Comparison of ENCODE assay signal across 9 mouse cellular contexts in genomic region chr6:121300504-121300903, GRCm38 (mm10). TPM values are rescaled to one million over a fixed set of nuclear protein-coding genes. Genes with fewer than 3 reads are reported as not detected.
DNase-seq lines count a peak whose midpoint lies in the region; ATAC-seq and TF ChIP-seq lines count a peak whose summit lies in the region.
"Had no signal": no experiment of that assay in that cellular context is flagged by ENCODE, and none has a peak within 500 bp of the region (broad histone marks: within the 10 kb centered on the region; RNA-seq: fewer than 3 reads in every experiment).

No protein-coding gene starts in this region.

- peak overlapping the region; percentile 63 for H3K4me2 ChIP-seq in heart, embryonic 13.5 days

- no peak for ATAC-seq in heart, embryonic 13.5 days (ENCODE audit: extremely low read depth, insufficient number of reproducible peaks, low FRiP score, low TSS enrichment)

- no peaks in the 10 kb centered on the region for H3K9me3 ChIP-seq in heart, embryonic 13.5 days
- H3K9me3 ChIP-seq in embryonic facial prominence, embryonic 10.5 days = no peaks in the 10 kb centered on the region

- TF ChIP-seq POLR2A in kidney, adult 2 months (IDR thresholded peaks at IDR 0.05; ENCODE audit: low read depth, low read length) = no peak
- no peak for TF ChIP-seq POLR2A in liver, adult 2 months (IDR thresholded peaks at IDR 0.05; ENCODE audit: extremely low read depth, insufficient read depth, low read length)

- H3K4me1 ChIP-seq in heart, embryonic 13.5 days = peaks cover 26% of the 10 kb centered on the region
- H3K4me1 ChIP-seq in embryonic facial prominence, embryonic 10.5 days = peaks cover 39% of the 10 kb centered on the region
- H3K4me1 ChIP-seq in kidney, adult 2 months (ENCODE audit: control insufficient read depth, insufficient read depth, low read length) = peaks cover 3% of the 10 kb centered on the region; the same call in 1 of the 2 replicates
- peaks cover 16% of the 10 kb centered on the region for H3K4me1 ChIP-seq in liver, adult 2 months (ENCODE audit: control insufficient read depth, insufficient read depth, low read length)

- peak overlapping the region; percentile 26; the same call in 1 of the 2 replicates for H3K27ac ChIP-seq in heart, embryonic 13.5 days (replicated peaks)
- H3K27ac ChIP-seq in embryonic facial prominence, embryonic 10.5 days (replicated peaks) = 0 out of 2 replicates have a peak overlapping the region, but pooled peaks have one; percentile 0
- H3K27ac ChIP-seq in kidney, adult 2 months (ENCODE audit: insufficient read depth, low read depth, low read length) = peak overlapping the region; percentile 57
- peak overlapping the region; percentile 78 for H3K27ac ChIP-seq in liver, adult 2 months (replicated peaks; ENCODE audit: insufficient read depth, low read depth, low read length)
- H3K27ac ChIP-seq: left cerebral cortex, adult 2 months had no signal

- no peak for TF ChIP-seq CTCF in kidney, adult 2 months (conservative IDR thresholded peaks at IDR 0.05; ENCODE audit: insufficient read depth, insufficient read length, low read depth, low read length)
- no peak for TF ChIP-seq CTCF in liver, adult 2 months (IDR thresholded peaks at IDR 0.05; ENCODE audit: low read depth, low read length)

- 0 out of 2 replicates have a peak, but pooled peaks cover 4% of the 10 kb centered on the region for H3K79me2 ChIP-seq in liver, adult 2 months (ENCODE audit: control insufficient read depth, insufficient read depth, low read length)

- no peak for DNase-seq in heart, postnatal 4 days
- DNase-seq in embryonic facial prominence, embryonic 10.5 days (ENCODE audit: low spot score) = no peak
- DNase-seq in kidney, adult 2 months = peak; percentile 94
- DNase-seq in liver, adult 2 months (ENCODE audit: extremely low read depth, low read depth, low spot score) = peak; percentile 93
- no peak for DNase-seq in adrenal gland, adult 8-10 months
- DNase-seq in urinary bladder, postnatal 36 days (ENCODE audit: low spot score in 2 of 2) = no peak
- no peak for DNase-seq in layer of hippocampus, postnatal 14 days (ENCODE audit: low spot score in 2 of 2)

- 40% methylated on average over 9 of the region's 9 CpGs for WGBS in heart, embryonic 13.5 days
- WGBS in embryonic facial prominence, embryonic 10.5 days = 51% methylated on average over 9 of the region's 9 CpGs
- WGBS in kidney, adult 2 months = 35% methylated on average over 9 of the region's 9 CpGs
- WGBS in liver, adult 2 months = 16% methylated on average over 9 of the region's 9 CpGs

- no peaks in the 10 kb centered on the region for H3K36me3 ChIP-seq in heart, embryonic 13.5 days
- H3K36me3 ChIP-seq in embryonic facial prominence, embryonic 10.5 days (replicated peaks) = no peaks in the 10 kb centered on the region
- no peaks in the 10 kb centered on the region for H3K36me3 ChIP-seq in kidney, adult 2 months (ENCODE audit: control insufficient read depth, insufficient read depth, low read length)
- H3K36me3 ChIP-seq in liver, adult 2 months (ENCODE audit: control insufficient read depth, insufficient read depth, low read length) = no peaks in the 10 kb centered on the region

- H3K27me3 ChIP-seq in heart, embryonic 13.5 days (replicated peaks) = peaks cover 5% of the 10 kb centered on the region; the same call in 1 of the 2 replicates
- 0 out of 2 replicates have a peak, but pooled peaks cover 10% of the 10 kb centered on the region for H3K27me3 ChIP-seq in embryonic facial prominence, embryonic 10.5 days (replicated peaks; ENCODE audit: low read depth, poor library complexity, severe bottlenecking)
- H3K27me3 ChIP-seq in kidney, adult 2 months (replicated peaks; ENCODE audit: control insufficient read depth, insufficient read depth, low read length) = no peaks in the 10 kb centered on the region
- no peaks in the 10 kb centered on the region for H3K27me3 ChIP-seq in liver, adult 2 months (ENCODE audit: control insufficient read depth, insufficient read depth, low read length)

- H3K4me3 ChIP-seq in heart, embryonic 13.5 days = peak overlapping the region; percentile 37
- peak overlapping the region; percentile 37 for H3K4me3 ChIP-seq in embryonic facial prominence, embryonic 10.5 days
- peak overlapping the region; percentile 13; the same call in 1 of the 2 replicates for H3K4me3 ChIP-seq in kidney, adult 2 months (ENCODE audit: insufficient read depth, low read depth, low read length)
- H3K4me3 ChIP-seq in liver, adult 2 months (ENCODE audit: insufficient read depth, low read depth, low read length) = peak overlapping the region; percentile 44
- H3K4me3 ChIP-seq: left cerebral cortex, adult 2 months had no signal

- H3K9ac ChIP-seq in heart, embryonic 13.5 days = peak overlapping the region; percentile 20; the same call in 1 of the 2 replicates
- H3K9ac ChIP-seq in liver, adult 2 months (ENCODE audit: low read depth, low read length) = peak overlapping the region; percentile 66

RNA-seq across cellular contexts. Expression of gene Slc6a13, which starts 0.5 kb away (rescaled TPM):
- 8.5 and 9.2 TPM in 2 replicates for polyA plus RNA-seq in heart, embryonic 13.5 days (2015; fragmentation: Nextera tagmentation; extraction: Ambion mirVana)
- total RNA-seq in heart, postnatal 4 days (2021) = 1 to 10 TPM; 3.7 to 4.7 TPM
- polyA plus RNA-seq in embryonic facial prominence, embryonic 10.5 days (2016; fragmentation: Nextera tagmentation; extraction: Ambion mirVana) = 1.3 and 1.8 TPM in 2 replicates
- 95.6 and 117 TPM in 2 replicates for polyA plus RNA-seq in kidney, adult 2 months (2012; rRNA removed)
- 159 and 178 TPM in 2 replicates for total RNA-seq in liver, adult 2 months (2014; rRNA removed)
- 264 and 272 TPM in 2 replicates for polyA plus RNA-seq in liver, adult 2 months (2012; rRNA removed)
- 1 to 10 TPM in 3 of 4 experiments, under 1 TPM in 1; 0.63 to 9.7 (median 3.0) TPM for total RNA-seq in adrenal gland, adult 8-10 months (2022)
- 10 to 100 TPM; 10.2 to 12.8 TPM for total RNA-seq in layer of hippocampus, postnatal 14 days (2021)

RNA-seq across cellular contexts. Expression of gene Slc6a12, which starts 42.4 kb away (rescaled TPM):
- polyA plus RNA-seq in heart, embryonic 13.5 days (2015; fragmentation: Nextera tagmentation; extraction: Ambion mirVana) = 0.37 TPM in 1 of 2 replicates, not detected in the other
- under 1 TPM; 0.27 to 0.29 TPM for total RNA-seq in heart, postnatal 4 days (2021)
- polyA plus RNA-seq in embryonic facial prominence, embryonic 10.5 days (2016; fragmentation: Nextera tagmentation; extraction: Ambion mirVana) = 0.29 TPM in 1 of 2 replicates, not detected in the other
- 6.5 and 8.2 TPM in 2 replicates for polyA plus RNA-seq in kidney, adult 2 months (2012; rRNA removed)
- 80.5 and 86.8 TPM in 2 replicates for total RNA-seq in liver, adult 2 months (2014; rRNA removed)
- 150 and 172 TPM in 2 replicates for polyA plus RNA-seq in liver, adult 2 months (2012; rRNA removed)
- under 1 TPM in 3 of 4 experiments, not detected in 1; 0.20 to 0.83 (median 0.55) TPM for total RNA-seq in adrenal gland, adult 8-10 months (2022)
- total RNA-seq in layer of hippocampus, postnatal 14 days (2021) = 1 to 10 TPM; 1.1 to 2.5 TPM

RNA-seq across cellular contexts. Expression of gene Usp18, which starts 54.8 kb away (rescaled TPM):
- polyA plus RNA-seq in heart, embryonic 13.5 days (2015; fragmentation: Nextera tagmentation; extraction: Ambion mirVana) = 1.8 and 2.6 TPM in 2 replicates
- under 1 TPM; 0.67 to 0.68 TPM for total RNA-seq in heart, postnatal 4 days (2021)
- polyA plus RNA-seq in embryonic facial prominence, embryonic 10.5 days (2016; fragmentation: Nextera tagmentation; extraction: Ambion mirVana) = 0.39 and 0.50 TPM in 2 replicates
- polyA plus RNA-seq in kidney, adult 2 months (2012; rRNA removed) = 5.9 and 9.7 TPM in 2 replicates
- total RNA-seq in liver, adult 2 months (2014; rRNA removed) = 16.8 and 25.5 TPM in 2 replicates
- 9.7 and 27.8 TPM in 2 replicates for polyA plus RNA-seq in liver, adult 2 months (2012; rRNA removed)
- total RNA-seq in adrenal gland, adult 8-10 months (2022) = 1 to 10 TPM; 2.1 to 4.1 (median 3.3) TPM
- not detected for total RNA-seq in layer of hippocampus, postnatal 14 days (2021)

Comparison
In these comparisons a context has a peak if more than half of its experiments do, and no peak if none do; other contexts are left out.
1. H3K27ac ChIP-seq: peak in every context shown above with its lines; median percentile 78 in liver, adult 2 months; 57 in kidney, adult 2 months; 26 in heart, embryonic 13.5 days; 0 in embryonic facial prominence, embryonic 10.5 days.
2. DNase-seq: peak in kidney, adult 2 months (single experiment) and liver, adult 2 months (single experiment); none in heart, postnatal 4 days (single experiment), embryonic facial prominence, embryonic 10.5 days (single experiment), adrenal gland, adult 8-10 months (single experiment), urinary bladder, postnatal 36 days (0 of 2) and layer of hippocampus, postnatal 14 days (0 of 2).
3. RNA of gene Slc6a13, which starts 0.5 kb away (total RNA-seq): 159 to 178 TPM in liver, adult 2 months; 10.2 to 12.8 TPM in layer of hippocampus, postnatal 14 days, 3.7 to 4.7 TPM in heart, postnatal 4 days and 0.63 to 9.7 TPM in adrenal gland, adult 8-10 months; every median in the first group is over 10 times any median in the second.
4. RNA of gene Slc6a12, which starts 42.4 kb away (total RNA-seq): 80.5 to 86.8 TPM in liver, adult 2 months; 1.1 to 2.5 TPM in layer of hippocampus, postnatal 14 days, 0.20 to 0.83 TPM in adrenal gland, adult 8-10 months and 0.27 to 0.29 TPM in heart, postnatal 4 days; every median in the first group is over 10 times any median in the second.
5. Peak in every context shown above with its lines, with median percentiles within 50 percentile points of each other: H3K4me3 ChIP-seq.